Mouse (Mus musculus) frontal cortex, postnatal 14 days (tissue): ENCODE data around the gene Wnt3.
A peak's percentile ranks its signal among the peaks of the same experiment; 100 is the strongest.

Source experiments
- DNase-seq, 2 experiments: peaks; one replicate each; pipeline ENCODE4 v3.0.0; 2022; ENCODE audit warnings: low spot score in 2 of 2

The Wnt3 gene

DNA sequence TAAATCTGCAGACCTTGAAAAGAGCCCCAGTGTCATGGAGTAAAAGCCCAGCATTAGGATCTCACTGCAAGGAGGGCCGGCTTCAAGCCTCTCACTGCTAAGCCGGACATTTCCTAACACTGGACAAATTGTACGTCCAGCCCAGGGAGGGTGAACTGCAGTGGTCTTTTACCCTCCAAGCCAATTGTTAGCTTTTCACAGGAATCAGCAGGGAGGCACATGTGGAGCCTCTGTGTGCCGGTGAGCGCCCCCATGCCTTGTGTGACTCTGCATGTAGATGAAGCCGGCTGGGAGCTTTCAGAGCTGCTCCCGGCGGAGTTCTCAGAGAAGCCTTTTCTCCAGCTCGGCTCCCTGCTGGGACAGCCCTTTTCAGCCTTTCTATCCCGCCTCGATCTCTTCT lies 66.9 kb downstream of the Wnt3 start:
- DNase-seq: peak in 1 of 2 experiments; percentile 27

DNA sequence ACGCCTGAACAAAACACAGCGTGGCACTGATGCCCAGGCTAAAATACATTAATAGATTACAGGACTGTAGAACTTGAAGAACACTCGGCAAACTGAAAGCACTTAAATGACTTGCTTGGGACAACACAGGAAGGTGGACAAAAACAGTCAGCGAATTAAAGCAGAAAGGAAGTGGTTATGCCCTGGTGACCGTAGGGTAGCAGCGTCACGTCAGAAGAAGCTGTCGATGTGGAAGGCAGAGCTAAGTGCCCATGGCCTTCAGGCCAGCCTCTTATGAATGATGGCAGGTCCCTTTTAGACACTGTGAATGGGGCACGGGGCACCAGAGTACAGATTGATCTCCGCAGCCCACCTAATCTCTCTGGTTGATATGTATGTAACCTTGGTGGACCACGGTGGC lies 74.3 kb downstream of the Wnt3 start:
- DNase-seq: no peak

DNA sequence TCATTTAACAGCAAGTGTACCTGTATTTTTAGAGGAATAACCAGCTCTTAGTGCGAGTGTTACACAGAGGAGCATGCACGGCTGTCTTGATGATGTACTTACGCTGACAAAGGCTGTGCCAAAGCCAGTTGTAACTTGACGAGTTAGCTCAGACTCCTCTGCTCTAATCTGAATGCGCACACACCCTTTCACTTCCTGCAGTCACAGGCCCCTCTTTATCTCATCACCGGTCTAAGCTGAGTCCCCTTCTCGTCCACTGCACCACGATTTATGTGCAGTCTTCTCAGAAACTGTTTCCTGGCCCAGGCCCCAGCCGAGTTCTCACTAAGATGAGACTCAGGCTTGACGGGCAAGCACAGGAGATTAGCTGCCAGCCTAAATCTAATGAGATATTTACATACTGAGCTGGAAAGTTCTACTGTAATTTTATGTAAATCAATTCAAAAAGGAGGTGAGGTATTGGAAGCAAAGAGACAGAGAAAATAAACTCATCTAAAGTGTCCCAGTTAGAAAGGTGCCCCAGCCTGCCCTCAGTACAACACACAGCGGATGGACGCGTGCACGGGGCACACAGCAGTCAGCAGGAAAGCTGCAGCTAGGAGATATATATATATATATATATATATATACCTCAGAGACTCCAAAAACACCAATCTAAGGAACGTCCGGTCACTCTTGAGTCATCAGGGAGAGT lies 78.8 kb downstream of the Wnt3 start:
- DNase-seq: no peak

DNA sequence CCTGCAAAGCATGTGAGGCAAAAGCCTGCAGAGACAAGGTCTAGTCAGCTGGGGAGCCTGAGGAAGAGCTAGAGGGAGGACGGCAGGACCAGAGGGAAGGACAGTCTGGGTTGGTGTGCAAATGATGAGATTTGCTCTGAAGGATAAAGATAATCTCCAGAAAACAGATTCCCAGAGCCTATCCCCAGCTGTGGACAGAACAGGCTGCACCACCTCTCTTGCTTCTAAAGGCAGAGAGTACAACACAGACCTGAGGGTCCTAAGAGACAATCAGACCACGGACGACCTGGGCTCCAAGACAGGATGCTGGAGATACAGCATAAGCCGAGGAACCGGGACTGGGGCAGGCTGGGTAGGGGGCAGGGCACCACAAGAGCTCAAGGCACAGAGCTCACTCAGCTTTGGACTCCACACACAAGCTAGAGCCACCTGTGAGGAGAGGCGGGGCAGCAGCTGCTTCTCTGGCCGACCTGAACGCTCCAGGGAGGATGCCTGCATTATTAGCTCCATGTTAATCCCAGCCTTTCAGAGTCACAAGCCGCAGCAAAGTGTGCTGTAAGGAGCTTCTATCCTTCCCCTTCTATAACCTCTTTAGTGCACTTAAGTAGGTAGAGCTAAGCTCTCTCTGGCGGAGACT lies 79.5 kb downstream of the Wnt3 start:
- DNase-seq: no peak

DNA sequence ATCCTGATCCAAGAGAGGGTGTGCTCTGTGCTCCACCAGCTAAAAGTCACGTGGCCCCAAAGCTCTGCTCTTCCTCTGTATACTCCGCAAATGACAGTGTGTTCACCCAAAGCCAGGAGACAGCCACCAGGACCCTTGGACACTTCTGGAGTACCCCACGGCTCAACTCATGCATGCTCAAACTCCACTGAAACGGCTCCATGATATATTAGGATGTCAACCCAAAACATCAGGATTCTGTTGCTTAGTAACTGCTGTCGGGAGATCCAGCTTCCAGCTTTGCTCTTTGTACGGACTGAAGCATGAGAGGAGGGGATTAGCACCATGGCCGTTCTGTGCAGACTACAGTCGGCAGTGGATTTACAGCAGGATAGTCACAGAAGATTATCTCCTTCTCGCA lies 80.3 kb downstream of the Wnt3 start:
- DNase-seq: no peak

DNA sequence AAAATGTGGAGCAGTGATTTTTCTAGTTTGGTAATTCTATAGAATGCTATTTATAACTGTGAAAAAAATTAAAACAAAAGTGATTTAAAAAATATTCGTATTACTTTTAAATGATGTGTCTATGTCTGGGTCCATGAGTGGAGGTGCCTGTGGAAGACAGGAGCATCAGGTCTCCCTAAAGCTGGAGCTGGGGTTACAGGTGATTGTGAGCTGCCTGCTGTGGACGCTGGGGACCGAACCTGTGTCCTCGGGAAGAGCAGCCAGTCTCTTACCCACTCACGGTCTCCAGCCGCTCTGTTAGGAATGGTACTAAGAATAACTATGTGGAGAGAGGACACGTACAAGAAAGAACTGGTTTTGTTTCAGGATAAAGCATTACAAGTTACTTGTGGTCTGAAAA lies 82.7 kb downstream of the Wnt3 start:
- no peak for DNase-seq

DNA sequence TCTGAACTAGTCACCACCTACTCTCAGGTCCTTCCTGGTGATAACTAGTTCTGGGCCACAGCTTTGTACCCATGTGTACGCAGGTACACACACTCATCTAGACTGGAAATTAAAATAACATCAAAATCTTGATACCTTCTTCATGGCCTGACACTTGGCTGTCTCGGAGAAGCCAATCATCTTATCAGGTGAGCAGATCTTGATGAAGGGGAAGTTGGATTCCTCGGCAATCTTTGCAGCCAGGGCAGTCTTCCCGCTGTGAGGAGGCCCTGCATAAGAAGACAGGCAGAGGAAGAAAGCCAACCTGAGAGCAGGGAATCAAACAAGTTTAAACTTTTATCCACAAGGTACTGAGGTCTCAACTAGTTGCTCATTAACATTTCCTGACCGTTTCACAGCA lies 84.8 kb downstream of the Wnt3 start:
- DNase-seq: no peak

DNA sequence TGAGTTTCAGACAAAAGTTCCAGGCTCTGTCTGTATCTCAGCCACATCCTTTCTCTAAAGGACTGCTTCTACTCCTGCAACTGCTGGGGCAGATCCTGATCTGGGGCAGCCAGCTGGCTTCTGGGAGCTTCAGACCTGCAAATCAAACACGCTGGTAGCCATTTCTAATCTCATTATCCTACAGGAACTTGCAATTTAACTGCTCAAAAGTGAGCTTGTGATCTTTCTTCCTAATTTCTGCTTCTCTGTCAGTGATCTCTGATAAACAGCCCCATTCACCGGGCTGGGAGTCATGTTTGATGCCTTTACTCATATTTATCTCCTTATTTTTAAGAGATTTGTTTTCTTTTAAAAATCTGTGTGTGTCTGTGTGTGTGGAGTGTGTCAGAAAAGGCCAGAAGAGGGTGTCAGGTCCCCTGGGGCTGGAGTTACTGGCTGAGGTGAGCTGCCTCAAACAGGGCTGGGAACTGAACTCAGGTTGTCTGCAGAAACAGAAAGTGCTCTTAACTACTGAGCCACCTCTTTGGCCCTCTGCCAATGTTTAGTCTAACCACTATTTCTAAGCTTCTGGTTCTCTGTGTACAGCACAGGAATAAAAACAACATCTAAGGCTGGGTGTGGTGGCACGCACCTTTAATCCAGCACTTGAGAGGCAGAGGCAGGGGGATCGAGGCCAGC lies 86.1 kb downstream of the Wnt3 start:
- no peak for DNase-seq

DNA sequence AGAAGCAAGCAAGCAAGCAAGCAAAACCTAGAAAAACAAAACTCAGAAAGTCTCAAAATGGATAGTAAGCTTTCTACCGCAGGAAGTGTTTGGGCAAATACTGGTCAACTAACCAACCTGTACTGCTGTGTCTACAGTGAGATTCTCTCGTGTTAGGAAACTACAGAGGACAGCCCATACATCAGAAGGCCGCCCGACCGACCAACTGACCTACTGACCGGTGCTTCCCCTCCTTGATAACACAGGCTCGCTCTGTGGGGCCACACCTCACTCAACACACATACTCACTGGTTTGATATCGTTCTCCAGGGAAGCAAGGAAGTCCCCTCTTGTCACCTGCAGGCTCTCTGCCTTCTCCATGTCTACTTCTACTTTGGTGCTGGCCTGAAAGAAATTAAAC lies 89.0 kb downstream of the Wnt3 start:
- DNase-seq: no peak

DNA sequence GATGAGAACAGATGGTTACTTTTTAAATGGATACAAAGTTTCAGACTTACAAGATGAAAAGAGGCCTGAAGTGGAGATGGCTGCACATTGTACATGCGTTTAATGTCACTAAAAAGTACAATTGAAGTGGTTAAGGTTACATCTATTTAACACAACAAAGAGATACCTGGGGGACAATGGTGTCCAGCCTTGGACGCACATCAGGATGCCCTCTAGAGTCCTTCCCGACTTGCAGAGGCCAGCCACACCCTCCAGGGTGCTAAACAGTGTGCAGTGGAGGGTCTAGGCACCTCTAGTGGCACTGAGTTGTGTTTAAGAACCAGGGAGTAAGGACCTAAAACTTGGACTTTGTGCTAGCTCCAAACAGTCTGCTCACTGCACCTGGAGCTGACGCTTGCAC lies 90.5 kb downstream of the Wnt3 start:
- DNase-seq: no peak

DNA sequence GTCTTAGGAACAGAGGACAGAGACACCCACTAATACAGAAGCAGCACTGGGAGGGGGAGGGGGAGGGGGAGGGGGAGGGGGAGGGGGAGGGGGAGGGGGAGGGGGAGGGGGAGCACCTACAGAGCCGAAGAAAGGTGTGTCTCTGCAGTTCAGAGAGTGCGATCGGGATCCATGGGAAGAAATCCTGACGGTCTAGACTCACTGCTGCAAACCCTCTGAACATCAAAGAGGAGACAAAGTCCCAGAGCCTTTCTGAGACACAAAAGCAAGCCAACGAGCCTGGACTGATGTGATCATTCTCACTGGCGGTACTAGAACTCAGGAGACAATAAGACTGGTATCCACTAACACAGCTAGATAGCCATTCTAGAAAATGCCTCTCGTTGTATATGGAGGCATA lies 91.4 kb downstream of the Wnt3 start:
- DNase-seq: no peak
